Mouse (Mus musculus) lung, postnatal 0 days (tissue): ENCODE measurements around the gene Mn1.

ENCODE experiments used
- CTCF ChIP-seq: IDR thresholded peaks from 2 replicates; pipeline ENCODE4 v1.5.1; 2016; ENCODE audit warnings: antibody characterized with exemption, mild to moderate bottlenecking
- EP300 ChIP-seq: IDR thresholded peaks from 2 replicates; pipeline ENCODE4 v1.6.1; 2016; ENCODE audit warnings: antibody characterized with exemption, mild to moderate bottlenecking, control low read depth

DNA sequence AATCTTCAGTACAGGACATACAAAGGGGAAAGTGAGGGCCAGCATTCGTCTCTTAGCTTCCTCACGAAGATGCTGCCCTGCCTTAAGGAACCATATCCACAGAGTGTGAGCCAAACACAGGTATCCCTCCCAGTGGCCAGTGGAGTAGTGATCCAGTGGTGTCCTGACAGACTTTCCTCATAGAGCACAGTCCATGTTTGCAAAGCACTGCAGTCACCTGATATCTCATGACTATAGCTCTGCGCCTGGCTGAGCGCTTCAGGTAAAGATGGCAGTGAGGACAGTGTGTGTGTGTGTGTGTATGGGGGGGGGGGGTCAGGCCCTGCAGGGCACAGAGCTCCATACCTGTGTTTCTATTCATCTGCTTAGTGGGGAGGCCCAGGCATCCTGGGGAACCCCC is 53.7 kb downstream of the Mn1 start:
- TF ChIP-seq CTCF (no peak), EP300 (no peak)
